Mouse (Mus musculus) c-Kit-negative CD71-positive TER-119-positive erythroid progenitor cells, embryonic 14.5 days (primary cell): Measurements from ENCODE around the gene 5031439G07Rik.

Experiments used
- DNase-seq: peaks from one replicate; pipeline ENCODE4 v3.0.0-alpha.2; 2013; ENCODE audit warnings: low read depth, low spot score

5031439G07Rik gene

GRCm38 (mm10) chr15:84995041-84995440, 6.7 kb upstream of the 5031439G07Rik start:
- no peak for DNase-seq

- no peak for DNase-seq
These were observed 6.1 kb upstream of the 5031439G07Rik start for GRCm38 (mm10) chr15:84994498-84994897.

GRCm38 (mm10) chr15:84989771-84990170, 1.4 kb upstream of the 5031439G07Rik start:
- no peak for DNase-seq

- no peak for DNase-seq
These were observed 747 bp upstream of the 5031439G07Rik start for GRCm38 (mm10) chr15:84989098-84989497.

- DNase-seq: no peak
These were observed 1.1 kb downstream of the 5031439G07Rik start for GRCm38 (mm10) chr15:84987020-84987815.

- DNase-seq: no peak
These were observed 2.0 kb downstream of the 5031439G07Rik start for GRCm38 (mm10) chr15:84986171-84987019.

- no peak for DNase-seq
These were observed 2.7 kb downstream of the 5031439G07Rik start for GRCm38 (mm10) chr15:84985516-84986160.

GRCm38 (mm10) chr15:84983721-84984120, 4.6 kb downstream of the 5031439G07Rik start:
- no peak for DNase-seq

- no peak for DNase-seq
These were observed 5.5 kb downstream of the 5031439G07Rik start for GRCm38 (mm10) chr15:84982888-84983287.

- DNase-seq: no peak
These were observed 6.6 kb downstream of the 5031439G07Rik start for GRCm38 (mm10) chr15:84981609-84982313.

- DNase-seq: no peak
These were observed 12.6 kb downstream of the 5031439G07Rik start for GRCm38 (mm10) chr15:84975729-84976128.

- DNase-seq: no peak
These were observed 14.8 kb downstream of the 5031439G07Rik start for GRCm38 (mm10) chr15:84973544-84973871.

GRCm38 (mm10) chr15:84972860-84973543, 15.3 kb downstream of the 5031439G07Rik start:
- DNase-seq: no peak

GRCm38 (mm10) chr15:84968534-84968933, 19.8 kb downstream of the 5031439G07Rik start:
- no peak for DNase-seq

GRCm38 (mm10) chr15:84965575-84966360, 22.6 kb downstream of the 5031439G07Rik start:
- DNase-seq: no peak

- no peak for DNase-seq
These were observed 23.6 kb downstream of the 5031439G07Rik start for GRCm38 (mm10) chr15:84964771-84965170.

GRCm38 (mm10) chr15:84962518-84962917, 25.8 kb downstream of the 5031439G07Rik start:
- DNase-seq: no peak

GRCm38 (mm10) chr15:84960692-84961091, 27.7 kb downstream of the 5031439G07Rik start:
- DNase-seq: no peak

- DNase-seq: no peak
These were observed 28.5 kb downstream of the 5031439G07Rik start for GRCm38 (mm10) chr15:84959891-84960290.

GRCm38 (mm10) chr15:84958331-84958730, 30.0 kb downstream of the 5031439G07Rik start:
- DNase-seq: no peak
